Mouse (Mus musculus): ENCODE measurements around the gene Tmem259. TPM values are rescaled to one million over a fixed set of nuclear protein-coding genes. Genes with fewer than 3 reads are reported as not detected.
"Not testable (repeated sequence)": the region's sequence is repeated elsewhere in the genome, so short reads cannot be mapped to it uniquely, and the experiment has no call there.

Gene Tmem259
- total RNA-seq, 2 experiments from 2014 or later: 135 to 144 TPM

DNA sequence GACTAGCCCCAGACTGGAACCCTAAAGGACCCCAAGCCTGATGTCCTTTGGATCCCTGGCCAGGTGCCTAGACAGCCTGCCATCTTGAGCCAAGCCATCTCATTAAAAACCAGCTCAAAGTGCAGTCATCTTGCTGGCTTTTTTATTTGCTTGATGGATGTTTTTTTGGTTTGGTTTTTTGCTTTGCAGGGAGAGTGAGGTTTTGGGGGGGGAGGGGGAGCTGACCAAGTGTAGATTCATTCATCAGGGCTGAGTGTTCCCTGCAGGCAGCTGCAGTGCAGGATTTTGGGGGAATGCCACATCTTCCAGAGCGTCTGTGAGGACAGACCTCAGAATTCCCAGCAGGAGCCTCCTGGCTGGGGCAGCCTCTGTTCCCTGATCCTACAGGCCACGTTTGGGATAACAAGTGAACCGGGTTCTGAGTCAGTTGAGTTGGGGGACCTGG, 15.0 kb downstream of the Tmem259 start:
- DNase-seq (ENCODE audit: low spot score in 2 of 2): no peak

DNA sequence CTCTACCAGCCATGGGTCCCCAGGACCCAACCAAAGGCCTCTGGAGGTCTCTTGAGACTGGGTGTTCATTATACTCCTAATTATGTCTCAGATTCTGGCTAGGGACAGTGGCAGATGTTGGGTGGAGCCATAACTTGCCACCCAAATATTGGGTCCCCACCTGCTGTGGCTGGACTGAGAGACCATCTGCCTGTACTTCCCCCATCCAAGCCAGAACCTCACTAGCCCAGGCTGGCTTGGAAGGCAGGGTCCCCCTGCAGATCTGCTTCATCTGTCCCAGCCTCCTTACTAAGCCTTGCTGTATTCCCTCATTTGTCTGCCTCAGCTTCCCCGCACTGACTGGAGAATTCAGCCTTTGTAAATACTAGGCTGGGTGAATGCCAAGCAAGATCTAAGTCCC, 15.9 kb downstream of the Tmem259 start:
- no peak for DNase-seq (ENCODE audit: low spot score in 2 of 2)

DNA sequence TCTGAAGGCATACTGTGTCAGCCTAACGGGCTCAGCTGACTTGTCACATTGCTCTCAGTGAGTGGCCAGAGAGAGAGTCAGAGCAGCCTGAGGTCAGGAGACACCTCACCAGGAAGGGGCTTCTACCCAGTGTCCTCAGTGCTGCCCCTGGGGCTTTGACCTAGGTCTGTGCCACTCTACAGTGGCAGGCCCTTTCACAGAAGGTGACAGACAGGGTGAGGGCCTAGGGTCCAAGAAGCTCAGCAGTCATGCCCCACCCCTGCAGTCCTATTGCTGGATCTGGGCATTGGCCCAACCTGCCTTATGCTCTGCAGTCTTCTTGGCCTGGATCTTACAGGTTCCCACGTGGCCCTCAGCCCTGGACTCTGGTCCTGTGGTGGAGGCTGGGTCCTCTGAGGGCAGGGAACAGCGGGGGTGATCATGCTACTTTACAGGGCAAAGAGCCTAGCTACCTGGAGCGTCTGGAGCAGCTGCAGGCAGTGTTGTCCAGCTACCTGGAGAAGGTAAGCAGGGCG, 17.2 kb downstream of the Tmem259 start:
- no peak for DNase-seq (ENCODE audit: low spot score in 2 of 2)

DNA sequence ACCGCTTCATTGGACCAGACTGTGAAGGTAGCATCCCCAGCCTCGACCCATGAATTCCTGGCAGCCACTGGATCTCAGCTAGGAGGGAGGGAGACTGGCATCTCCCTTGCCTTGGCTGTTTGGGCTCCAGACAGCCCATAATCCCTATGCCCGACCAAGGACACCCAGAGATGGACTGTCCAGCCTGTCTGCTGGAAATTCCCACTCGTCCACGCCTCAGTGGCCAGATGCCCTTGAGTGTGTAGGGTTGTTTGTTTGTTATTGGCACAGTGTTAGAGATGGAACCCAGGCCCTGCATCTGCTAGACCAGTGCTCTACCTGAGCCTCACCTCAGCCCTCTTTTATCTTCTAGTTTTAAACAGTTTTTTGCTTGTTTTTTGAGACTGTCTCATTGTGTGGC, 18.8 kb downstream of the Tmem259 start:
- no peak for DNase-seq (ENCODE audit: low spot score in 2 of 2)

DNA sequence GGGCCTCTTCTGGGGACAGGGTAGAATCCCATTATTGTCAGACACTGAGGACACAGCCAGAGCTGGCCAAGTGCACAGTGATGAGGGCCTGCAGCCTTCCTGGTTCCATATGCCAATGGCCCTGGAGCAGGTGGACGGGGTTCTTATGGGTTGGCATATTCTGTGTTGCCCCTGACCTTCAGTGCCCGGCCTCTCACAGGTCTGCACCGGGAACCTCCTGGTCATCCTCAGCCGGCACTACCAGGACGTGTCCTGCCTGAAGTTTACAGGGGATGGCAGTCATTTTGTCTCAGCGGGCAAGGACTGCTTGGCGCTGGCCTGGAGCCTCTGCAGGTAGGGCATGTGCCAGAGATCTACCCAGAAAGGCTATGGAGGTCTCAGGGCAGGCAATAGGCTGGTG, 19.4 kb downstream of the Tmem259 start:
- no peak for DNase-seq (ENCODE audit: low spot score in 2 of 2)

DNA sequence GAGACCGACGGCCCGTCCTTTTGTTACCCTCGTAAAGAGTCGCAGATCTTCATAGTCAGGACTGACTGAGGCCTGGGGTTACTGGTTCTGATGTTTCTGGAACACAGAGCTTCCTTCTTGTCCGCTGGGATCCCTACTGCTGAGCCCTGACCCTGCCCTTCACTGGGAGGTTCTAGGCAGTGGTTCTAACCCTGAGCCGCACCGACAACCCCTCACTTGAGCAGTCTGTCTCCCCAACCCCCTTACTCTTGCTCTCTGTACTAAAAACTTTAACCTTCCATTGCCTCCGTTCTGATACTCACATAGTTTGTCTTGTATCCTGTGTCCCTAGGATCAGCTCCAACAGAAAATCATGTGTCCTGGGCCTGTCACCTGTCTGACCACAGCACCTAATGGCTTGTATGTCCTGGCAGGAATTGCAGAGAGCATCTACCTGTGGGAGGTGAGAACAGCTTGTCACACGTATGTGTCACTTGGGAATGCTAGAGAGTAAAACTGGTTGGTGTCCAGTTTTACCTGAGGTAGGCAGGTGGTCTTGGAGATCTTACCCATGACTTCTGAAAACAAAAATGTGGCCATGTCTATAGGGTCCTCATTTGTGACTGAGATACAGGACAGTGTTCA, 23.3 kb downstream of the Tmem259 start:
- DNase-seq (ENCODE audit: low spot score in 2 of 2): no peak

DNA sequence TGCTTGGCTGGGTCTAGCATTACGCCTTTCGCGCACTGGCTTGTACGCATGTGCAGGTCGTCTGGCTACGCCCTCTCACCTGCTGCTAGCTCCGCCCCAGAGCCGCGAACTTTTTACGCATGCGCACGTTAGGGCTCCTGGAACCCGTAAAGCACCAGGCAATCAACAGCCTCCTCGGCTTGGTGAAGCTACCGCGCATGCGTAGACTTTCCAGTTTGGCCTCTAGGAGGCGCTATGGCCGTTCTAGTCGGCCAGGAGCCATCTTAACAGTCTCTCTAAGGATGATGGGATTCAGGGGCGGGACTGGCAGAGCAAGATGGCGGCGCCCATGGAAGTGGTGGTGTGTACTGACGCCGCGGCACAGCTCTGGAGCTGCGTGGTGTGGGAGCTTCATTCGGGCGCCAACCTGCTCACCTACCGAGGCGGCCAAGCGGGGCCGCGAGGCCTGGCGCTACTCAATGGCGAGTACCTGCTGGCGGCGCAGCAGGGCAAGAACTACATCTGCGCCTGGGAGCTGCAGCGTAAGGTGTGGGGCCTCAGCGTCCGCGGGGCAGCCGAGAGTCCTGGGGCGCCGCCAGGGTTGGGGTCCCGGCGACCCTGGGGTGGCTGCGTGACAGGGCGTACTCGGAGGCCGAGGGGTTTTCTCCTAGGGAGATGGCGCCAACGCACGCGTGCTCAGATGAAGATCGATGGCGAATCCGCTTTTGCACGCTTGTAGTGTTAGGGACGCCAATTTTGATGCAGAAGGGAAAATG, 24.1 kb downstream of the Tmem259 start, which contains the start of gene Wdr18:
TSS of gene Wdr18 (plus strand) at position 306 of the 755 bp plus-strand sequence.
- DNase-seq (ENCODE audit: low spot score in 2 of 2): peak; percentile 100

DNA sequence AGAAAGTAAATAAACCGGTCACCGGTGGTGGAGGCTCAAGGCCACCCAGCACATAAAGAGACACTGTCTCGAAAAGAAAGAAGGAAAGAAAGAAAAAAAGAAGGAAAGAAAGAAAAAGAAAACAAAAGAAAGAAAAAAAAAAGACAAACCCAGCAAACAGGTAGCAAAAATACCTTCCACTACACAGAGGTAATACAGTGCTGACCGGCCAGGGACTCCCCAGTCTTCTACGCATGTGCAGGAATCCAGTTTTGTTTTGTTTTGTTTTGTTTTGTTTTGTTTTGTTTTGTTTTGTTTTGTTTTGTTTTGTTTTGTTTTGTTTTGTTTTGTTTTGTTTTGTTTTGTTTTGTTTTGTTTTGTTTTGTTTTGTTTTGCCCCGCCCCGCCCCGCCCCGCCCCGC, 24.7 kb downstream of the Tmem259 start:
- DNase-seq (ENCODE audit: low spot score in 2 of 2): not testable (repeated sequence)

DNA sequence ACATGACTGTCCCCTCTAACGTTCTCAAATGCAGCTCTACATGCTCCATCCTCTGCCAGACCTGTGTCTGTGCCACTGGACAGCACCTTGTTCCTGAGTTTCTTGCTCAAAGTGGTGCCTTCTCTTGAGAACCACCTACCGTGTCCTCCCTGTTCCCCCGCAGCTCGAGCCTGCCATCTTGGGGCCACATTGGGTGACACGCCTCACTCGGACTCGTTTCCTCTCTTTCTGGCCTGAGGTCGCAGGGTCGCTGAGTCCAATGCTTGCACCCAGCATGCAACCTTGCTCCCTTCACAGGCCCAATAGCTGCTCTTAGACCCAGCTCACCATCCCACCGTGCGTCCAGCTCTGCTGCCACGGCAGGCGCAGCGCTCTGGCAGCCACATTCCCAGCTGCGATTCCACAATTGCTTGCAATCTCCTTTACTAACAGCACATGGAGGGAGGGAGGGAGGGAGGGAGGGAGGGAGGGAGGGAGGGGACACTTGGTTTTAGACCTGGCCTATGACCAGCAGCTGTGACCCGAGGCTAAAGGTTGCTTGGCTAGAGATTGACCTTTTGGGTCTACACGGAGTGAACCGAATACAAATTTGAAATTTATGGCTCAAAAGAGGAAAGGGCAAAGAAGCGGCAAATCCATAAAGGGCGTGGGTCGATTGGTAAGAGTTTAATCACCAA, 25.9 kb downstream of the Tmem259 start:
- peak; percentile 71 to 73 for DNase-seq (ENCODE audit: low spot score in 2 of 2)

DNA sequence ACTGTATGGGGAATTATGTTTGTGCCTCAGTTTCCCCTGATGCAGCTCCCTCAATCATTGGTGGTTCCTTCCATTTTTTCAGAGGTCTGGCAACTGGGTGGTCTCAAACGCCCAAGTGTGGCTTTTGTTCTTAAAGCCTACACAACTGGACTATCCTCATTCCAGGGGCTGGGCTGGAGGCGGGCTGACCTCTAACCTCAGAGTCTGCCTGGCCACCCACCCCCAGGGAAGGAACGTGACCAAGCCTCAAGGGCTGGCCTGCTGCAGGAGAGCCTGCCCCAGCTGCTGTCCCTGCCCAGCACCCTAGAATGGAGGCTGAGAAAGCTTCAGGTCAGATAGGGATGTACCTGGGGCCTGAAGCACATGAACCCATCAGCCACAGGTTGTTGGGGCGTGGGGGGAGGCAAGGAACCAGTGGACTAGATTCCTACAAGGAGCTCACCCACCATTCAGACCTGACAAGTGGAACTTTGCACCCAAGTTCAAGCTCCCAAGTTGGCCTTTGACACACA, 27.4 kb downstream of the Tmem259 start:
- DNase-seq (ENCODE audit: low spot score in 2 of 2): no peak

DNA sequence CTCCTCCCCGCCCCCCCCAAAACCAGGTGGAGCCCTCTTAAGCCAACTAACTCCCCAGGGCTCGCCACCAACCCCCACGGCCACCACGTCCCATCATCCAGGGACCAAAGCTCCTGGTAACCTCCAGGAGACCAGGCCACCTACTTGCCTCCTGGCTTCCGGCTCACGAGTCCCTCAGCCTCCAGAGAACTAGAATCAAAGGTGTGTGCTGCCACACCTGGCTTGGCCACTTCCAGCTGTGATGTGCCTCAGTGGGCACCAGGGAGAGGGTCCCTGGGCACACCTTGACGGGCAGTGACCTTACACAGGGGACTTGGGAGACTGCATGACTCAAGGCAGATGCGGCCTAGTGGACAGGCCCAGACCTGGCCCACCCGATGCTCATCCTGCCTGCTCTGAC, 28.4 kb downstream of the Tmem259 start:
- DNase-seq (ENCODE audit: low spot score in 2 of 2): no peak

DNA sequence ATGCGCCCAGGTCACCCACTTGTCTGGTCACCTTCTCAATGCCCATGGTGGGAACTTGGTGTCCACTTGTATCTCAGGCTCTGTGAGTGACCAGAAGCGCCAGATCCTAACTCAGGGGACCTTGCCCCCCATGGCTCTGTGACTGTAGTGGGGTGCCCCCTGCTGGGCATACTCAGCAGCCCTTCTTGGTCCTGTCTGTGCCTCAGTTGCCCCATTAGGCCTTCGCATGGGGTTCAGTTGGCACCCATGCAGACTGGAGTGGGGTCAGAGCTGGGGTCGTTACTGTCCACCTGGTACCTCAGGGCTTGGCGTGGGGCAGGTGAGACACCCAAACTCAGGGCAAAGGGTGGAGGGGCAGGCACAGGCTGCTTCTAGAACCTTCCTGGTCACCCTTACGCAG, 30.2 kb downstream of the Tmem259 start:
- no peak for DNase-seq (ENCODE audit: low spot score in 2 of 2)

DNA sequence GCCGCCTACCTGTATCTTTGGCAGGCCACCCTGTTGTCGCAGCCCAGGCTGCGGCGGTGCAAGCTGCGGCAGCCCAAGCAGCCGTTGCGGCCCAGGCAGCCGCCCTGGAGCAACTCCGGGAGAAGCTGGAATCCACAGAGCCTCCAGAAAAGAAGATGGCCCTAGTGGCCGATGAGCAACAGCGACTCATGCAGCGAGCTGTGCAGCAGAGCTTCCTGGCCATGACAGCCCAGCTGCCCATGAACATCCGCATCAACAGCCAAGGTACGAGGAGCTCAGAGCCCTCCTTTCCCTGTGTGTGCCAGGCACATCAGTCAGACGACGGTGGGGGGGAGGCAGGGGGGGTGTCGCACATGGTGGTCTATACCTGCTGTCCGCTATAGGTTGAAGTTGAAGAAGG, 33.5 kb downstream of the Tmem259 start:
- DNase-seq (ENCODE audit: low spot score in 2 of 2): no peak

DNA sequence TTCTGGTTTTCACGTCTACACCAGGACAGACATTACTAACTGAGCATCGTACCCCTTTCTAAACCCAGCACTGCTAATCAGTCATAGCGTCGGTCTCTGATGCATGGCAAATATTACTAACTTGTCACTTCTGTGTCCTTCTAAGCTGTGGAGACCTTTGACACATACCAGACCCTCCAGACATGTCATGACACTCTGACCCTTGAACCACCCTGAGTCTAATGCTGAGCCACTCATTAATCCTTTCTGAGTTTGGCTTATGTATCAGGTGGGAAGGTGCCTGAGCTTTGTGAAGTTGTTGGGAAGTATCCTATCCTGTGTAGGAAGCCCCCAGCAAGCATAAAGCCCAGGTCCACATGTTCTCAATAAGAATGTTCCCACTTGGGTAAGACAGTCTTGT, 34.3 kb downstream of the Tmem259 start:
- no peak for DNase-seq (ENCODE audit: low spot score in 2 of 2)

DNA sequence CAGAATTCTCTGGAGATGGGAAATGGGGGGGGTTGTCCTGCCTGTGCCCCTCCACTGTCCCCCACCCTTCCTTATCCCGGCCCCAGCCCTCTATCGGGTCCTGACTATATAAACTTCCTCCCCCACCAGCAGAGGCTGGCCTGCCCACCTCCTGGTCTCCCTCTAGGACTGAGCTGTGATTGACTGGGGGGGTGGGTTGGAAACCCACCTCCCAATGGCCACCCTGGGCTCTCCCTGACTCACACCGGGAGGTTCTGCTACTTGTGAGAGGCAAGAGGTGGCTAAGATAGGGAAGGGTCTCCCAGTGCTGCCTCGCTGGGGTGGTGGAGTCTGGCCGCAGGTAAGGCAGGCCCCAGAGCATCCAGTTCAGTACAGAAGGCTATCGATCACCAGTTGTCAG, 36.6 kb downstream of the Tmem259 start:
- no peak for DNase-seq (ENCODE audit: low spot score in 2 of 2)

DNA sequence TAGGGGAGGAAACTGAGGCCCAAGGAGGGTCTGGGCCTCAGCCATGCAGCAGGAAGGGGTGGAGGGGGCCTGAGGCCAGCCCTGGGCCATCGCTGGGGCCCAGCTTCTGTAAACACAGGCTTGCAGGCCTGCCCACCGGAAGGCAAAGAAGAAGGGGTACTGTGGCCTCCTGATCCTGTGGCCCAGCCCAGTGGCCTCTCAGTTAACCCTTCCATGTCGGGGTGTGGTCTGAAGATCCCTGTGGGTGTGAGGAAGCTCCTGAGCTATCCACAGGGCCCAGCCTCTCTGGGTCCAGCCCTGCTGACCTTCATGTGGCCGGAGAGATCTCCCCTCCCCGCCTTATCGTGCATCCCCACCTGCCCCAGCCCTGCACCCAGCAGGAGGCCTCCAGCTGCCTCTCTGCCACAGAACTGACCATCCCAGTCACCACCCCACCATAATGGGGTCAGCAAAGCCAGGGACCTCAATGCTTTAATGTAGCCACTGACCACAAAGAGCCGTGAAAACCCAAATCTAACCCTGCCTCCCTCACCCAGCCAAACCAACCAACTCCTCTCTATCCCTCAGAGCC, 37.3 kb downstream of the Tmem259 start:
- no peak for DNase-seq (ENCODE audit: low spot score in 2 of 2)

DNA sequence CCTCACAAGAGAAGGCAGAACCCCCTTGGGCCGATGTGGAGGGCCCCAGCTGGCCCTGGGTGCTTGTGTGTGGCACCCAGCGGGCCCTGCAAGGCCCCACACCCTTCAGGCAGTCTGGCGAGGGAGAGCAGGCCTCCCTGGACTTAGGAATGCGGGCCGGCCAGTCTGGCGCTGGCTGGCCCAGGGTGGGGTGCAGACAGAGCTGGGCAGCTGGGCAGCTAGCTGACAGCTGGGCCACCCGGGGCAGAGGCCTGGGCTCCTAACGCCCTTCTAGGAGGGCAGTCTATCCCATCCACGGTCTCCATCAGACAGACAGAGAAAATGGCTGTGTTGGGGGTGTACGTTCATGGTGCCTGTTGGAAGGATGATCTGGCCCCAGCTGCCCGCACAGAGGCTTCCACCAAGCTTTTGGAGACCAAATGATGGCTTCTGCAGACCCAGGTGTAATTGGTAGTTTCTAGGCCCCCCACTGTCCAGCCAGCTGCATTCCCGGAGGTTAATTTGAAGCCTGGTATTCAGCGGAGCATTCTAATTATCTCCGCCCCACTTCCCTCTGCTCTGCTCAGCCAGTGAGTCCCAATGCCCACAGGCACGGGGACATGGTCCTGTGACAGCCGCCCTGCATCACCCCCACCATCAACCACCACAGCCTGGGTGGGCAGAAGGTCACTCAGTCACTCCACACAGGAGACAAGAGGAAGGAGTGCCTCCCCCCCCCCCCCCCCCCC, 38.5 kb downstream of the Tmem259 start:
- no peak for DNase-seq (ENCODE audit: low spot score in 2 of 2)

DNA sequence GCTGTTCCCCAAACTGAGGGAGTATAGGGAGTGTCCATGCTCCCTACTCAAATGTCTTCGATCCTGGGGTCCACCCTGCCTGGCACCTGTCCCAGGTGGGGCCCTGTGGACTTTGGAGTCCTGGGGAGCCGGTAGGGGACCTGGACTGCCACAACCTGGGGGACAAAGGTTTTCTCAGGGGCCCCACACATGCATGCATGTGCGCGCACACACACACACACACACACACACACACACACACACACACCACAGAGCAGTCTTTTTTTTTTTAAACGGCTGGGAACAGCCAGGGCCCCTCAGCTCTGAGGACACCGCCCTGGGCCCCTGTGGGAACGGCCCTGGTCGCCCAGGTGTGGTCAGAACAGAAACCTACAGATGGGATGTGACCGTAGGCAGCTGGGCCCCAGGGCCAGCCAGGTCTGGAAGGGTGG, 40.6 kb downstream of the Tmem259 start:
- DNase-seq (ENCODE audit: low spot score in 2 of 2): no peak

DNA sequence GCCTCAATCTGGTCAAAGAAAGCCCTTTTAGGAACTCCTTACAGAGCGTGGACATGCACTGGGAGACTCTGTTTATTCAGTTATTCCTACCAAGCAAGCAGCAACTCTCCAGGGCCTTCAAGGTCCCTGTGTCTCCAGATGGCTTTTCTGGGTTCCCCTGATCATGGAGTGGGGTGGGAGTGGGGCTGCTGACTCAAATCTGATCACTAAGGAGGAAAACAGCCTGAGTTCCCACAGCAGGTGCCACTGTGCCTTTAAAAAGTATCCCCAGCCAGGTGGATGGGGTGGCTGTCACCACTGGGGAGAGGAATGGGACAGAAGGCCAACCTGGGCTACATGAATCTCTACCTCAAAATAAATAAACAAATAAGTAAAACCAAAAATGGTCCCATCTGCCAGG, 41.1 kb downstream of the Tmem259 start:
- no peak for DNase-seq (ENCODE audit: low spot score in 2 of 2)

DNA sequence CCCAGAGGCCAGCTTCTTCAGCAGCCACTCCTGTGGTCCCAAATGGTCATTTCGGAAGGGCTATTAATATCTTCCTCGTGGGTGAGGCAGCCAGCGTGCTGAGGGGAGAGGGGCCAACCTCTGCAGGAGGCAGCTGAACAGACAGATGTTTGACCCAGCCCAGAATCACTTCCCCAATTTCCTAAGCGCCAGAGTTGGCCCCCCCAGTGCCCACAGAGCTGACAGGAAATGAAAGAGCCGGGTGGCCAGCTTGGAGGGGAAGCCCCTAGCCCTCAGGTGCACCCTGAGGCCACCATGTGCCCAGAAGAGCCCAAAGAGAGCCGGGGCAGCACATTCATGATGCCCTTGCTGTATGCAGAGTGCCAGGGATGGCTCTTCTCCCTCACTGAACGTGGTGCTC, 43.4 kb downstream of the Tmem259 start:
- DNase-seq (ENCODE audit: low spot score in 2 of 2): no peak

Measured in layer of hippocampus, postnatal 14 days (tissue).